Mouse (Mus musculus): Measurements from ENCODE around the gene Hcfc2. TPM values are rescaled to one million over a fixed set of nuclear protein-coding genes. Genes with fewer than 3 reads are reported as not detected.

Gene Hcfc2
- polyA plus RNA-seq, 1 experiment from 2014 or later, result 38.4 TPM

DNA sequence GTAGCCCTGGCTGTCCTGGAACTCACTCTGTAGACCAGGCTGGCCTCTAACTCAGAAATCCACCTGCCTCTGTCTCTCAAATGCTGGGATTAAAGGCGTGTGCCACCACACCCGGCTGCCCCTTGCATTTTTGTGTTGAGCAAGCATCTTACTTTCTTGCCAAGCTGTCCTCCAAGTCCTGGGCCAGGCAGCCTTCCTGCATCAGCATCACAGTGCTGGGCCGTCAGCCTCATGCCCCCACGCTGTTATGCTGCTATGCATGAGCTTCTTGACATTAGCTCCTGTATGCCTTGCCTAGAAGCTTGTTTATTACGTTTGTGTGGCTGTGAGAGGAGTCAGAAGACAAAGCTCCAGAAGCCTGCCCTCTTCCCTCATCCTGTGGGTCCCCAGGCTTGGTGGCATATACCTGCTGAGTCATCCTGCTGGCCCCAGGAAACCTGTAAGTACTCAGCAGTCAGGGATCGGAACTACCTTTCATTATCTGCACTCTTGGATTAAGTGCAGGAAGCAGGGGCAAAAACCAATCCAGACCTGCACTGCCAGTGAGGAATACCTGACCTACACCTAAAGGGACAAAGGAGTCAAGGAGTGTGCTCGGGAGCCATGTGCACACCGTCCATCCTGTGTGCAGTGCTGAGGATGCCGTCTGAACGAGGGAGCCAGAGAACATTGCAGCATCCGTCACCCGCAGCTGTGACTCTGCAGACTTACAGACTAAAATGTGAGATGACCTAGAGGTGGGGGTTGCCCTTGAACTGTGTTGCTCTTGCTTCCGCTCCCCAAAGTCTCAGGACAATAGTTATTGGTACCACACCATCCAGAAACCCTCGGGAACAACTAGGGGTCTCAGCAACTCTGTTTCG, 51.3 kb downstream of the Hcfc2 start:
- Histone ChIP-seq H3K36me3 (ENCODE audit: control insufficient read depth, insufficient read depth) (peaks cover 65% of the 10 kb centered on the region), H3K9ac (ENCODE audit: low read length) (no peak overlapping the region), H3K4me2 (ENCODE audit: low read depth, low read length) (no peak overlapping the region), H3K4me1 (ENCODE audit: control insufficient read depth, insufficient read depth, low read length) (no peaks in the 10 kb centered on the region), H3K27ac (ENCODE audit: low read length) (no peak overlapping the region), H3K9me3 (replicated peaks; ENCODE audit: control insufficient read depth, low read length) (no peaks in the 10 kb centered on the region), H3K4me3 (ENCODE audit: low read length) (no peak overlapping the region), H3K27me3 (ENCODE audit: control insufficient read depth, insufficient read depth, low read length) (no peaks in the 10 kb centered on the region)
- WGBS, result 81% methylated on average over 15 of the region's 15 CpGs
- ATAC-seq (replicated peaks; ENCODE audit: extremely low read depth, insufficient read depth, low FRiP score), result no peak

DNA sequence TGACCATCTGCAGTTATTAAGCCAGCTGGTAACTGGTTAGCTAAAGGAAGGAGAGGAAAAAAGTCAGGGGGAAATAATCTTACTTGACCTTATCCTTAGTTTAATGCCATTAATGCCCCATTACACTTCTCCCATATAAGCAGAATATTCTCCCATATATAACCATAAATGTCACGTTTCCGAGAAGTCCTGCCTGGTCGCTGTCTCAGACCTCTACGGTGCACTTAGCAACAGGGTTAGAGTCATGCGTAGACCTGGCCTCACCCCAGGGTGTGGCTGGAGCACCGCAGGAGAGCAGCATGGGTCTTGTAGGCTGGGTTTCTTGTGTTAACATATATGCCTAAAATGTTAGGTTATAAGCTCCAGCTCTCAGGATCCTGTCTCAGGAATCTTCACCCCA, 54.8 kb downstream of the Hcfc2 start:
- 94% methylated on average over 6 of the region's 6 CpGs for WGBS
- H3K4me3 ChIP-seq (ENCODE audit: low read length), result no peak overlapping the region

DNA sequence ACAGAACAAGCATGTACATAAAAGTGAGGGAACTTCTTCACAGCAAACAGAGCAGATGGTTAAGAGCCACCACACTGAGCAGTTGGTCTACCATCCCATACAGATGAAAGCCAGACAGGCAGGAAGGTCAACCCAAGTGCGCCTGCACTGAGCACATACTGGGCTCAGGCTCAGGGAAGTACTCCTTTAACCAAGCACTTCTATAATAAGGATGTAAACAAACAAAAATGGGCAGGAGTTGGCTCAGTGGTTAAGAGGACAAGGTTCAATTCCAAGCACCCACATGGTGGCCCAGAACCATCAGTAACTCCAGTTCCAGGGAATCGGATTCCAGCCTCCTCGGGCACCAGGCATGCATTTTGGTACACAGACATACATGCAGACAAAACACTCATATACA, 57.0 kb downstream of the Hcfc2 start:
- WGBS, result 88% methylated on average over 3 of the region's 3 CpGs
- Histone ChIP-seq H3K27ac (ENCODE audit: low read length) (no peak overlapping the region), H3K9me3 (replicated peaks; ENCODE audit: control insufficient read depth, low read length) (no peaks in the 10 kb centered on the region), H3K36me3 (ENCODE audit: control insufficient read depth, insufficient read depth) (peaks cover 79% of the 10 kb centered on the region), H3K4me2 (ENCODE audit: low read depth, low read length) (no peak overlapping the region), H3K9ac (ENCODE audit: low read length) (no peak overlapping the region), H3K27me3 (ENCODE audit: control insufficient read depth, insufficient read depth, low read length) (no peaks in the 10 kb centered on the region), H3K4me1 (ENCODE audit: control insufficient read depth, insufficient read depth, low read length) (no peaks in the 10 kb centered on the region), H3K4me3 (ENCODE audit: low read length) (no peak overlapping the region)
- ATAC-seq (replicated peaks; ENCODE audit: extremely low read depth, insufficient read depth, low FRiP score), result no peak

More for the DNA sequence above, 54.8 kb downstream of the Hcfc2 start:
- no peak for ATAC-seq (replicated peaks; ENCODE audit: extremely low read depth, insufficient read depth, low FRiP score)
- no peak overlapping the region for H3K9ac ChIP-seq (ENCODE audit: low read length)
- H3K4me2 ChIP-seq (ENCODE audit: low read depth, low read length), result no peak overlapping the region
- H3K27ac ChIP-seq (ENCODE audit: low read length), result no peak overlapping the region
- peaks cover 79% of the 10 kb centered on the region for H3K36me3 ChIP-seq (ENCODE audit: control insufficient read depth, insufficient read depth)
- H3K9me3 ChIP-seq (replicated peaks; ENCODE audit: control insufficient read depth, low read length), result no peaks in the 10 kb centered on the region
- H3K4me1 ChIP-seq (ENCODE audit: control insufficient read depth, insufficient read depth, low read length), result no peaks in the 10 kb centered on the region
- H3K27me3 ChIP-seq (ENCODE audit: control insufficient read depth, insufficient read depth, low read length), result no peaks in the 10 kb centered on the region

DNA sequence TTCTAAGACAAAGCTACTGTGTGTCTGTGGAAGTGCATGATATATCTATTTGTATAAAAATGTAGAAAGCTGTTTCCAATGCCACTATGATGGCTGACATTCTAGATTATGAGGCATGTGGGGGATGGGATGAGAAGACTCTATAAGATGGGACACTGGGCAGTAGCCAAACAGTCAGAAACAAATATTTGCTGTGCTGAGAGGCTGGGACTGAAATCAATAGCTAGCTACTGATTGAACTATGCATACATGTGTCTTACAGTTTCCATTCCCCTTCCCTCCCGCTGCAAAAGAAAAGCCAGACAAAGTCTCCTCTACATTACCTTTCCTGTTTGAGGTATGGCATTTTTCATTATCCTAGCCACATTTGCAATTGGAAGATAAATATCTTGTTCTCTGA, 58.7 kb downstream of the Hcfc2 start:
- H3K27me3 ChIP-seq (ENCODE audit: control insufficient read depth, insufficient read depth, low read length), result no peaks in the 10 kb centered on the region
- no peak overlapping the region for H3K9ac ChIP-seq (ENCODE audit: low read length)
- no peaks in the 10 kb centered on the region for H3K9me3 ChIP-seq (replicated peaks; ENCODE audit: control insufficient read depth, low read length)
- no peaks in the 10 kb centered on the region for H3K4me1 ChIP-seq (ENCODE audit: control insufficient read depth, insufficient read depth, low read length)
- WGBS, result 96% methylated on average over 1 of the region's 1 CpGs
- H3K4me3 ChIP-seq (ENCODE audit: low read length), result no peak overlapping the region
- peaks cover 77% of the 10 kb centered on the region for H3K36me3 ChIP-seq (ENCODE audit: control insufficient read depth, insufficient read depth)
- no peak overlapping the region for H3K27ac ChIP-seq (ENCODE audit: low read length)
- no peak overlapping the region for H3K4me2 ChIP-seq (ENCODE audit: low read depth, low read length)
- no peak for ATAC-seq (replicated peaks; ENCODE audit: extremely low read depth, insufficient read depth, low FRiP score)

DNA sequence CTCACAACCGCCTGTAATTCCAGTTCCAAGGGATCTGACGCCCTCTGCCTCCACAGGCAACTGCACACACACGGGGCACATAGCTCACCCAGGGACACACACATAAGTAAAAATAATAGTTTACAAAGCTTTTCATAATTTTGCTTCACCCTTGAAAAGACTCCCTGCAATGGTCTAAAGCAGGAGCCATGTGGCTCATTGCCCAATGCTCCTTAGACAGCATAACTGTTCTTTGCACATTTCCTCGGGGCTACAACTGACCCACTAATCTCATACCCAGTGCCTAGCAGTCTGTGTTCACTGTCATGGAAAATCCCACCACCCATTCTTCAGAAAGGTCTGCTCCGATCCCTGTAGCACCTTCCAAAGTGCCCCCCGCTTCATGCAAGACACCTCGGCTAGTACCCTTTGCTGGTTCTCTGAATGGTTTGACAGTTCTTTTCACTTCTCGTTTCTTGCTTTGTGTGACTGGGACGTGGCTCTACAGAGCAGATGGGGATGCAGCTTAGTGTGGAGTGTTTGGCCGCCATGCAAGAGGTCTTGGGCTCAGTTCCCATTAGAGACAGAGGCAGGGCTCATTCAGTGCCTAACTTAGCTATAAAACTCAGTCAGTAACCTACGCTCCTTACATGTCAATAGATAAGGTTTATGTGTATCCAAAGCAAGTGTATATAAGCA, 59.4 kb downstream of the Hcfc2 start:
- peaks cover 81% of the 10 kb centered on the region for H3K36me3 ChIP-seq (ENCODE audit: control insufficient read depth, insufficient read depth)
- no peak overlapping the region for H3K9ac ChIP-seq (ENCODE audit: low read length)
- WGBS, result 92% methylated on average over 11 of the region's 11 CpGs
- H3K4me1 ChIP-seq (ENCODE audit: control insufficient read depth, insufficient read depth, low read length), result peaks cover 1% of the 10 kb centered on the region
- no peak overlapping the region for H3K4me3 ChIP-seq (ENCODE audit: low read length)
- no peaks in the 10 kb centered on the region for H3K9me3 ChIP-seq (replicated peaks; ENCODE audit: control insufficient read depth, low read length)
- H3K27me3 ChIP-seq (ENCODE audit: control insufficient read depth, insufficient read depth, low read length), result no peaks in the 10 kb centered on the region
- H3K27ac ChIP-seq (ENCODE audit: low read length), result no peak overlapping the region
- no peak for ATAC-seq (replicated peaks; ENCODE audit: extremely low read depth, insufficient read depth, low FRiP score)
- no peak overlapping the region for H3K4me2 ChIP-seq (ENCODE audit: low read depth, low read length)

DNA sequence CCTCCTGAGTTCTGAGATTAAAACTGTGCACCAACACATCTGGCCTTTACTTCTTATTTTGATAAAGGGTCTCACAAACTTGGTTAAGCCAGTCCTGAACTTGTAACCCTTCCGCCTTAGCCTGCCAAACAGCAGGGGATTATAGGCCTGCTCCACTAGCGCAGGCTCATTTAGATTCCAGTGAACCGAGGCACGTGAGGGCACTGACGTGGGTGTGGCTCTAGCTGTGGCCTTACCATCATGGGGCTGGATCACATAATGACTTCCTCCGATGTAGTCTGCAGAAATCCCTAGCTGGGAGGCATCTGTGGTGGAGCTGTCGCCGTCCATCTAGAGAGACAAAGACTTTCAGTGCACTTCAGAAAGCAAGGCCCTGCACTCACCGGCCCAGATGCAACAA, 60.5 kb downstream of the Hcfc2 start:
- peaks cover 80% of the 10 kb centered on the region for H3K36me3 ChIP-seq (ENCODE audit: control insufficient read depth, insufficient read depth)
- H3K4me2 ChIP-seq (ENCODE audit: low read depth, low read length), result no peak overlapping the region
- no peaks in the 10 kb centered on the region for H3K27me3 ChIP-seq (ENCODE audit: control insufficient read depth, insufficient read depth, low read length)
- H3K9me3 ChIP-seq (replicated peaks; ENCODE audit: control insufficient read depth, low read length), result no peaks in the 10 kb centered on the region
- 94% methylated on average over 9 of the region's 9 CpGs for WGBS
- H3K9ac ChIP-seq (ENCODE audit: low read length), result no peak overlapping the region
- H3K4me1 ChIP-seq (ENCODE audit: control insufficient read depth, insufficient read depth, low read length), result peaks cover 10% of the 10 kb centered on the region
- H3K27ac ChIP-seq (ENCODE audit: low read length), result no peak overlapping the region
- no peak for ATAC-seq (replicated peaks; ENCODE audit: extremely low read depth, insufficient read depth, low FRiP score)
- H3K4me3 ChIP-seq (ENCODE audit: low read length), result no peak overlapping the region

DNA sequence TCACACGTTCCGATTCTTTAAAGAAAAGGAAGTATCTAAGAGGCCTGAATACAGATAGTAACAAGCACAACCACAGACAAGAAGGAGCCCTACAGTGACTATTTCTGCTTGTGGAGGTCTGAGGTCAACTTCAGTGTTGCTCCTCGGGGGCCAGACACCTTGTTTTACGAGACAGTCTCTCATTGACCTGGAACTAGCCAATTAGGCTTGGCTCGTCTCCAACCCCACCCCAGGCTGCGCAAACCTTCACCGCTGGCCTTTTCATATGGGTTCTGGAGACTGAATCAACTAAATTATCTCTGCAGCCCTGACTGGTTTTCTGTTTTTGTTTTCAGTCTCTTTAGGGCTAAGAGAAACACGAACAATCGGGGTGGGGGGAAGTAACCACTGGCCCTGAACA, 61.4 kb downstream of the Hcfc2 start:
- Histone ChIP-seq H3K4me1 (ENCODE audit: control insufficient read depth, insufficient read depth, low read length) (peaks cover 14% of the 10 kb centered on the region), H3K4me3 (ENCODE audit: low read length) (no peak overlapping the region), H3K4me2 (ENCODE audit: low read depth, low read length) (no peak overlapping the region), H3K36me3 (ENCODE audit: control insufficient read depth, insufficient read depth) (peaks cover 72% of the 10 kb centered on the region), H3K27me3 (ENCODE audit: control insufficient read depth, insufficient read depth, low read length) (no peaks in the 10 kb centered on the region), H3K9me3 (replicated peaks; ENCODE audit: control insufficient read depth, low read length) (no peaks in the 10 kb centered on the region), H3K9ac (ENCODE audit: low read length) (no peak overlapping the region), H3K27ac (ENCODE audit: low read length) (no peak overlapping the region)
- ATAC-seq (replicated peaks; ENCODE audit: extremely low read depth, insufficient read depth, low FRiP score), result no peak
- WGBS, result 74% methylated on average over 9 of the region's 9 CpGs

DNA sequence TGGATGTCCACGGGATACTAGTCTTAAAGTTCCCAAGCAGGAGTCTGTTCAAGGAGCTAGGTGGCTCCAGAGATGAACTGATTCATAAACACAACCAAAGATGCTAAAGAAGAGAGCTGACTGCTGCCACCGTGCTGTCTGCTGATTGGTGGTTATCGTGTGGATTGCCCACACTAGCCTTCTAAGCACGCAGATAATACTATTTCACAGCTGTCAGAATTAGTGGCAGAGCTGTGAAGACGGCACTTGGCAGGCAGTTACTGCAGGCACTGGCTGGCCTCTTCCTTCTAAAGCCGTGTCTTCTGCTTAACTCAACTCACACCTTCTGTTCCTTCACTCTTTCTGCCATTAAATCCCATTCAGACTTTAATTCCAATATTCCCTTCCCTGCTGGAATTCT, 62.4 kb downstream of the Hcfc2 start:
- Histone ChIP-seq H3K4me2 (ENCODE audit: low read depth, low read length) (no peak overlapping the region), H3K9ac (ENCODE audit: low read length) (no peak overlapping the region), H3K4me1 (ENCODE audit: control insufficient read depth, insufficient read depth, low read length) (peaks cover 18% of the 10 kb centered on the region), H3K27ac (ENCODE audit: low read length) (no peak overlapping the region), H3K27me3 (ENCODE audit: control insufficient read depth, insufficient read depth, low read length) (no peaks in the 10 kb centered on the region), H3K36me3 (ENCODE audit: control insufficient read depth, insufficient read depth) (peaks cover 65% of the 10 kb centered on the region), H3K9me3 (replicated peaks; ENCODE audit: control insufficient read depth, low read length) (no peaks in the 10 kb centered on the region), H3K4me3 (ENCODE audit: low read length) (no peak overlapping the region)
- 67% methylated on average over 6 of the region's 6 CpGs for WGBS
- no peak for ATAC-seq (replicated peaks; ENCODE audit: extremely low read depth, insufficient read depth, low FRiP score)

DNA sequence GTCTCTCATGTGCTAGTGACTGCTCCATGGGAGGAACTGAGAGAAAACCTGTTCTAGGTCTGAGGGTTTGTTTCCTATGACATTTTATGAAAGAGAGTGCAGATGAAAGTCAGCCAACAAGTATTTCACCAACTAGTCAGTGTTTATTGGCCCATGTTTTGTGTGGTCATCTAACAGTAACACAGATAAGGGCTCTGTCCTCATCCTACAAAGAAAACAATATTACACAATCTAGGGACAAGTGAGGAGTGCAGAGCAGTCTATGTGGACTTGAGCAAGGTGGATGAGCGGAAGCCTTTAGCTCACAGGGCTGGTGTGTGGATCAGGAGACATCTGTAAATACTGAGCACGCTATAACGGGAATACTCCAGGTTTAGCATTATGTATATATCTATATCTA, 62.9 kb downstream of the Hcfc2 start:
- no peaks in the 10 kb centered on the region for H3K27me3 ChIP-seq (ENCODE audit: control insufficient read depth, insufficient read depth, low read length)
- H3K9ac ChIP-seq (ENCODE audit: low read length), result no peak overlapping the region
- H3K4me1 ChIP-seq (ENCODE audit: control insufficient read depth, insufficient read depth, low read length), result peaks cover 18% of the 10 kb centered on the region
- no peak overlapping the region for H3K4me3 ChIP-seq (ENCODE audit: low read length)
- 94% methylated on average over 3 of the region's 3 CpGs for WGBS
- H3K36me3 ChIP-seq (ENCODE audit: control insufficient read depth, insufficient read depth), result peaks cover 60% of the 10 kb centered on the region
- H3K9me3 ChIP-seq (replicated peaks; ENCODE audit: control insufficient read depth, low read length), result no peaks in the 10 kb centered on the region
- H3K4me2 ChIP-seq (ENCODE audit: low read depth, low read length), result no peak overlapping the region
- no peak for ATAC-seq (replicated peaks; ENCODE audit: extremely low read depth, insufficient read depth, low FRiP score)
- no peak overlapping the region for H3K27ac ChIP-seq (ENCODE audit: low read length)
